Mouse (Mus musculus) adipocyte (in vitro differentiated cells): ENCODE data around the gene Ncoa3.

Source experiments
- DNase-seq: peaks from one replicate; pipeline ENCODE4 v3.0.0-alpha.2; 2016; ENCODE audit warnings: low spot score

The Ncoa3 gene

DNA sequence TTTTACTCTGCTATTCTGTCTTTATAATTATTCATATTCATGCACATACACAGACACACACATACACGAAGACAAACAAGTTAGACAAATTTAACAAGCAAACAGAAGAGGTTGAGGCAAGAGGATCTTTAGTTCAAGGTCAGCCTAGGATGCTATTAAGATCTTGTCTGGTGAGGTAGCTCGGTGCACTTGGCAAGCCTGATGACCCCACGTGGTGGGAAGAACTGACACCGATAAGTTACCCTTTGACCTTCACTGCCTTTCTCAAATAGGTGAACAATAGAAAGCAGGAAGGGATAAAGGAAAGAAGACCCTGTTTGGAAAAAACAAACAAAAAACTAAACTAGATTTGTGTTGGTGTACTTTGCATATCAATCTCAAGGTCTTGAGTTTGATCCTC, 10.0 kb downstream of the Ncoa3 start:
- DNase-seq, result no peak

DNA sequence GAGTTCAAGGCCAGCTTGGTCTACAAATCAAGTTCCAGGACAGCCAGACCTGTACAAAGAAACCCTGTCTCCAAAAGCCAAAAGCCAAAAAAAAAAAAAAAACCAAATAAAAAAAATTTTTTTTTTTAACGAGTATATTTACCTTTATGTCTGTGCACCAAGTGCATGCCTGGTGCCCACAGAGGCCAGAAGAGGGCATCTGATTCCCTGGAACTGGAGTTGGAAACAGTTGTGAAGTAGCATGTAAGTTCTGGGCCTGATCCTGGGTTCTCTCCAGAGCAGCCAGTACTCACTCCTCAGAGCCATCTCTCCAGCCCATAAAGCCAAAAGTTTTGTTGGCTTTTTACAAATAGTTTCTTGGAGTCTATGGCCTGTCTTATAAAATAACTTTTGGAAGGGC, 10.6 kb downstream of the Ncoa3 start:
- peak; percentile 24 for DNase-seq

GRCm38 (mm10) chr2:166007046-166007445, 14.6 kb downstream of the Ncoa3 start:
- no peak for DNase-seq

GRCm38 (mm10) chr2:166008558-166009392, 16.3 kb downstream of the Ncoa3 start:
- no peak for DNase-seq

GRCm38 (mm10) chr2:166009393-166009947, 17.0 kb downstream of the Ncoa3 start:
- DNase-seq, result no peak

GRCm38 (mm10) chr2:166010321-166010720, 17.9 kb downstream of the Ncoa3 start:
- no peak for DNase-seq

GRCm38 (mm10) chr2:166011422-166011821, 19.0 kb downstream of the Ncoa3 start:
- DNase-seq, result no peak

GRCm38 (mm10) chr2:166012145-166012544, 19.7 kb downstream of the Ncoa3 start:
- DNase-seq, result no peak

DNA sequence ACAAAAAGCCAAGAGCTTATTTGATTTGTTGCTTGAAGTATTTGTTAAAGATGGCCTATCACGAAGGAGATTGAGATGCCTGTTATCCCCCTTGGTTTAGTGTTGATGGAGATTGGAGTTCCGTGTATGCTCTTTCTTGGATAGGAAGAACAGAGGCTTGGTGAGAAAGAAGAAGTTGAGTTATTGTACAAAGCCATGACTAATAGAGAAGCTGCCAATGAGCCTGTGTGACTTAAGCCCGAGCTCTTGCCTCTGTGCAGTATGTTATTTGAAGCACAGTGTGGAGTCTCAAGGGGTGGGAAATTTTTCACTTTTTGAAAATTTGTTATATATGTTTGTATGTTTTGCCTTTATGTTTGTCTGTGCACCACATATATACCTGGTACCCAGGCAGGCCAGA, 26.3 kb downstream of the Ncoa3 start:
- no peak for DNase-seq

GRCm38 (mm10) chr2:166020026-166020425, 27.6 kb downstream of the Ncoa3 start:
- no peak for DNase-seq

- peak; percentile 48 for DNase-seq
Observed at GRCm38 (mm10) chr2:166021073-166021610, 28.7 kb downstream of the Ncoa3 start.

- no peak for DNase-seq
Observed at GRCm38 (mm10) chr2:166021642-166022041, 29.2 kb downstream of the Ncoa3 start.

- no peak for DNase-seq
Observed at GRCm38 (mm10) chr2:166022327-166022726, 29.9 kb downstream of the Ncoa3 start.

GRCm38 (mm10) chr2:166024079-166024478, 31.6 kb downstream of the Ncoa3 start:
- DNase-seq, result no peak

GRCm38 (mm10) chr2:166024621-166025020, 32.2 kb downstream of the Ncoa3 start:
- DNase-seq, result no peak

DNA sequence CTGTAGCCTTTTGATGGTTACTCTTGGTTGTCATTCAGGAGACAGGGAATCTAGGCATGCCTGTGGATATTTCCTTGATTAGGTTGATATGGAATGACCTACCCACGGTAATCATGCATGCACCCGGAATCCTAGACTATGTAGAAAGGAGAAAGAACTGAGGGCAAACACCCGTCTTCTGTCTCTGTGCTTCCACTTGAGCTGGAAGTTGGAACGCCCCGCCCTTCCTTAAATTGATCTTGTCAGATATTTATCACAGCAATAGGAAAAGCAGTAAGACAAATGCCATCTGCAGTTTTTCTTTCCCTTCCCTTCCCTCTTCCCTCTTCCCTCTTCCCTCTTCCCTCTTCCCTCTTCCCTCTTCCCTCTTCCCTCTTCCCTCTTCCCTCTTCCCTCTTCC, 33.5 kb downstream of the Ncoa3 start:
- no peak for DNase-seq

DNA sequence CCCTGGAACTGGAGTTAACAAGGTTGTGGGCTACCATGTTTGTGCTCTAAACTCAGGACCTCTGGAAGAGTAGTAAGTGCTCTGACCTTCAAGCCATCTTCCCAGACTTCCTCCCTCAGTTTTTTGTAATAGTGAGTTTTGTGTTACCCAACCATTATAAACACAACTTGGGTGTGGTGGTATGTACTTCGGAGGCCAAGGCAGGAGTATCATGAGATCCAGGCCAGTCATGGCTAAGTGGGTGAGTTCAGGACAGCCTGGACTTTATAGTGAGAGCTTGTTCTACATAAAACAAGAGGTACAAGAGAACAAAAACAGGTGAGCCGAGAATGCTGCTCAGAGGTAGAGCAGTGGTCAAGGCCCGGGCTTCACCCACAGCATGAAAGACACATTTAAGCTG, 35.4 kb downstream of the Ncoa3 start:
- no peak for DNase-seq

DNA sequence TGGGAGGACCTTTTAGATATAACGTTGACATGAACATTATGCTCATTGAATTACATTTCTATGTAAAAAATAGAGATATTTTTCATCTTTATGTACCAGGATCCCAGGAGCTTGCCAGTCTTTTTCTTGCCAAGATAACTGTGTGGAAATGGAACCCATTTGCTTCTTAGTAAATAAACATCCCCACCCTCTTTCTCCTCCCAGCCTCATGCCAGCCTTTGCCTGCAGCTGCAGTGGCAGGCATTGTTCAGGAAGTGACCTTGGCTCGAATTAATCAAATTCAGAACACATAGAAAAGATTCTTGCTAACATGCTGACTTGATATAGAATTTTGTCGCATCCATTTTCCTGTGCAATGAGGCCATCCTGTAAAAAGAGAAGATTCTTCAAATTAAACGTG, 36.8 kb downstream of the Ncoa3 start:
- DNase-seq, result peak; percentile 45

GRCm38 (mm10) chr2:166030256-166030995, 38.0 kb downstream of the Ncoa3 start:
- DNase-seq, result no peak

DNA sequence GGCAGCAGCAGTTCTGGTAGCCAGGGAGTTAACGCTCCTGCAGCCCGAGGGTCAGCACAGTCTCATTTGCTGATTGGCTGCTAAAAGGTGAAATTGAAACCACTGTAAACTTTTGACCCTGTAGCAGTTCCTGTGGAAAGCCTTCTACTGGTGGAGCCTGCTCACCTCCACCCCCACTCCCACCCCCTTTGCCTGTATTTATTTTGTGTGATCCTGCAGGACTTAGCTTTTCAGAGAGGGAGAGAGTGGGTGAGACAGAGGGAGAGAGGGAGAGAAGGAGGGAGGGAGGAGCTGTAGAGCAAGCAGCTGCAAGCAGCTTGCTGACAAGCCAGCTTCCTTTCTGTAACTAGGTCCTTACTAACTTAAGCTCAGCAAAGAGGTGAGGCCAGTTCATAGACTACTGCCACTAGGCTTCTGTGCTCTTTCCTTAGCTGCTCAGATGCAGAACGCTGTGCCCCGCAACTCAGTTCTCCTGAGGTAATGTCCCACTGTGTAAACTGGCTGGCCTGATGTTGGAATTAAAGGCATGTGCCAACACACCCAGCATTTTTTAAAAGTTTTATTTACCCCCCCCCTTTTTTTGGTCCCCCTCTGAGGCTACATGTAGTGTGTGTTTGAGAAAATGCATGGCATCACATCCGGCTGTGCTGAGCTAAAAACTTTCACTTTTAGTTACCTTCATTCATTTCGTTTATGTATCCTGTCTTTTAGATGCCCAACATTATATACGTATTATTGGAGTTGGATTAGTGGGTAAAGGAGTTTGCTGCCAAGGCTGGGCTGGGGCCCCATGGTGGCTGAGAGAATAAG, 38.9 kb downstream of the Ncoa3 start:
- DNase-seq, result peak; percentile 50

- DNase-seq, result no peak
Observed at GRCm38 (mm10) chr2:166032628-166033027, 40.2 kb downstream of the Ncoa3 start.

- peak; percentile 38 for DNase-seq
Observed at GRCm38 (mm10) chr2:166034967-166035490, 42.6 kb downstream of the Ncoa3 start.
